Mouse (Mus musculus): ENCODE data around the gene Macf1.
"Not testable (repeated sequence)": the region's sequence is repeated elsewhere in the genome, so short reads cannot be mapped to it uniquely, and the experiment has no call there.

The Macf1 gene

GRCm38 (mm10) chr4:123451991-123452390, 232.2 kb downstream of the Macf1 start:
- DNase-seq (ENCODE audit: low read depth in 2 of 2, low spot score in 2 of 2) = no peak

GRCm38 (mm10) chr4:123449304-123449703, 234.9 kb downstream of the Macf1 start:
- DNase-seq (ENCODE audit: low read depth in 2 of 2, low spot score in 2 of 2) = no peak

GRCm38 (mm10) chr4:123448015-123448414, 236.1 kb downstream of the Macf1 start:
- DNase-seq (ENCODE audit: low read depth in 2 of 2, low spot score in 2 of 2) = no peak

DNA sequence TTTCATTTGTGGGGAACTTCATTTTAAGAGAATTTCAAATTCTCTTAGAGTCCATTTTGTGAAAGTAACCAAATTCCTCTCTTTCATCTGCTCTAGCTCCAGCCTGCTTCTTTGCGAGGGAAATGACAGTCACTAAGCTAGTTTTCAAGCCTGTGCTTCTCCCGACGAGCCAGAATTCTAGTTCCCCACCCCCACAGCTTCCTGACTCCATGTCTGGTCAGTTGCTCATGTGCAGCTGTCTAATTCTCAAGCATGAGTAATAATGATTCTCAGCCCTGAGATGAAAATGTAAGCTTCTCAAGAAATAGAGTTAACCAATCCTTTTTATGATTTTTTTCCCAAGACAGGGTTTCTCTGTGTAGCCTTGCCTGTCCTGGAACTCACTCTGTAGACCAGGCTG, 236.9 kb downstream of the Macf1 start:
- no peak for DNase-seq (ENCODE audit: low read depth in 2 of 2, low spot score in 2 of 2)

DNA sequence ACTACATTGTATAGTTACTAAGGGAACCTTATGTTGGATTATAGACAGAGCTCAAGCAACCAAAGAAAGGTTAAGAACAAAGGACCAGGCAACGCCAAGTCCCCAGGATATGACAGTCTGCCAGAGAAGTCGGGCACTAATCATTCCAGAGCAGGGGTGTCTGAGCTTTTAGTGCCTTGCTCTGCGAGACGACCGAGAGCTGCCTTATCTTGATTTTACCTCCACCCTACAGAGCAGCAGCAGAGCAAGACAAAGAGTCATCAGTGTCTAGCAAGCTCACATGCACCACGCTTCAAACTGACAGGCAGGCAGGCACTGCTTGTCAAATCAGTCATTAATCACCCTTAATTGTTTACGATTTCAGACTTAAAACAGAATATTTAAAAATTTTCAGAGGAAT, 237.4 kb downstream of the Macf1 start:
- DNase-seq (ENCODE audit: low read depth in 2 of 2, low spot score in 2 of 2) = no peak

DNA sequence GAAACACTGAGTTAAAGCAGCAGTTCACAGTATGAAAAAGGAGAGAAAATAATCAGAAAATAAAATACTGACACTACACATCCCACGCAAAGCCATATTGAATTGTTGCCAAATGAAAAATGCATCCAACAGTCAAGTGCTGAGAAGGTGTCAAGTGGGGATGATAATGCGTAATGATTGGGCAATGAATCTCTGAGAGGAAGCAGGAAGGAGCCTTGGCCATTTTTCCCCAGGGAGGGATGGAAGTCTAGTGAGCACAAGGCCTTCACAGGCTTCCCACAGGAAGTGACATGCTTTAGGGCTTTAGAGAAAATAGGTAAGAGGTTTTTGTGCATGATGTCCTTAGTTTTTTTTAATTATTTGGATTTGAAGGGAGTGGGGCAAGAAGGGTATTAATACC, 237.9 kb downstream of the Macf1 start:
- DNase-seq (ENCODE audit: low read depth in 2 of 2, low spot score in 2 of 2) = not testable (repeated sequence)

GRCm38 (mm10) chr4:123438414-123438813, 245.7 kb downstream of the Macf1 start:
- DNase-seq (ENCODE audit: low read depth in 2 of 2, low spot score in 2 of 2) = no peak

- DNase-seq (ENCODE audit: low read depth in 2 of 2, low spot score in 2 of 2) = no peak
Measured at GRCm38 (mm10) chr4:123433171-123433570, 251.0 kb downstream of the Macf1 start.

GRCm38 (mm10) chr4:123431936-123432335, 252.2 kb downstream of the Macf1 start:
- DNase-seq (ENCODE audit: low read depth in 2 of 2, low spot score in 2 of 2) = no peak

DNA sequence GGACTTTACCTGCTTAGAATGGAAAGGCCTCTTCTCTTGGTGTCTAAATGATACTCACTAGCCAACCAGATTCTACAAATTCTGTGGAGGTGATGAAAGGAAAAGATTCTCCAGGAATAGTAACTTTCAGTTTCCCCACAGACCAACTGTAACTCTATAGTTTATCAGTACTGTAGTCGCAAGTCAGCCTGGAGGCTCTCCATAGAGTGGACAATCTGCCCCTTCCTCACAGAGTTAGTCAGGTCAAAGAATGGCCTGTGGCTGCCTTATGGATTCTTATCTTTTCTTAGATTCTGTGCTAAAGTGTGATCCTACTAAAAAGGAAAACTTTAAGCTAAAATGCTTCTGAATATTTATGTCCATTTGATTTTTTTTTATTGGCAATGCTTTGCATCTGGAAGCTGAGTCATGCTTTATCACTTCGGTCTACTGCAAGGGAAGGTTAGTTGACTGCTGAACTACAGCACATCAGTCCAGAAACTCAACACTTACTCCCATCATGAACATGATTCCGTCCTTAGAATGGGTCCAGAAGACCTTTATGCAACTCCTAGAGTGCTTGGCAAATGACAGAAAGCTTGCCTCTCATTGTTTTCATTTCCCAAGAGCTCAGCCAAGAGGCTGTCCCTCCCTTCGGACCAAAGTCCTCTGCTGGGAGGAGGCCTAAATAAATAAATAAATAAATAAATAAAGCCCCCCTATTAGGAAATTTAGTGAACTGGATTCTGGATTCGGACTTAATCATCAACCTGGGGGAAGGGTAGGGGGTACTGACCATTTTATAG, 256.1 kb downstream of the Macf1 start:
- no peak for DNase-seq (ENCODE audit: low read depth in 2 of 2, low spot score in 2 of 2)

DNA sequence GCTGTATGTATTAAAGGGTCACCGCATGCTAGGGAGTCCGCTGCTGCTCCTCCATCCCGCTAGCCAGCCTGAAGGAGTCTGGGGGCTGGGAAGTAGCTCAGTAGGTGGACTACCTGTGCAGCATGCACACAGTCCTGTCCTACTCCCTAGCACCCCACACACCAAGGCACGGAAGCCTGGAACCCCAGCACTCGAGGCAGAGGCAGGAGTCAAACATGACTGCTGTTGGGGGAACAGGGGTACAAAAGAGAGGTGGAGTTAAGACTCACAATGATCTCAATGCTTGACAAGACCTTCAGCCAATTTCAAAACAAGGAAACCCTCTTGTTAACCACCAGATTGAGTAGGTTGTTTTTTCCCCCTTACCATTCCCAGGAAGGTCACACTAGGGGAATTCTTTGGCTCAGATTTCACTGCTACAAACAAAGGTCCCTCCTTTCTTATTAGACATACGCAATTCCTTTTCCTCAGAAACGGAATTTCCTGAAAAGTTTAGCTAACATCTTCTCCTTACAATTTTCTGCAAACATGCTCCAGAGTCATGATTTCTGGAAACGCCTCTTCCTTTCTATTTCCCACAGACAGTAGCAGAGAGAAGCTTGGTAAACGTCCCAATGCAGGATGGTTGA, 256.8 kb downstream of the Macf1 start:
- DNase-seq (ENCODE audit: low read depth in 2 of 2, low spot score in 2 of 2) = no peak

GRCm38 (mm10) chr4:123426429-123427080, 257.6 kb downstream of the Macf1 start:
- DNase-seq (ENCODE audit: low read depth in 2 of 2, low spot score in 2 of 2) = no peak

GRCm38 (mm10) chr4:123425672-123426272, 258.4 kb downstream of the Macf1 start:
- DNase-seq (ENCODE audit: low read depth in 2 of 2, low spot score in 2 of 2) = no peak

- DNase-seq (ENCODE audit: low read depth in 2 of 2, low spot score in 2 of 2) = no peak
Measured at GRCm38 (mm10) chr4:123424050-123424449, 260.1 kb downstream of the Macf1 start.

DNA sequence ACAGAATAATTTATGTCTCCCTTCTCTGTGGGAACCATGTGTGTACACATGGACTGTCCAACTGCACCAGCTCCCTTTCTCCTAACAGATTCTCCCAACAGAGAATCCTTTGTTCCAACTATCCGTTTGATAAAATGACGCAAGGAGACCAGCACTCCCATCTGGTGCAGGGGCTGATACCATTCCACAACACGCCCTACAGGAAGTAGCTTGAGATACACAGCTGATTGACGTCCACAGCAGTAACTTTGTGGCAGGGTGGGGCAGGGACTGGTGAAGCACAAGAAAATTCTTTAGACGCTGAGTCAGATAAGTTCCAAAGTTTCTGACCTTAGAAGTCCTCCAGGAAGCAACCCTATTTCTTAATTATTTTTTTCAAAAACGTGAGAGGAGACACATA, 261.3 kb downstream of the Macf1 start:
- DNase-seq (ENCODE audit: low read depth in 2 of 2, low spot score in 2 of 2) = no peak

GRCm38 (mm10) chr4:123418032-123418431, 266.1 kb downstream of the Macf1 start:
- DNase-seq (ENCODE audit: low read depth in 2 of 2, low spot score in 2 of 2) = no peak

GRCm38 (mm10) chr4:123417478-123417877, 266.7 kb downstream of the Macf1 start:
- DNase-seq (ENCODE audit: low read depth in 2 of 2, low spot score in 2 of 2) = no peak

GRCm38 (mm10) chr4:123416829-123417228, 267.3 kb downstream of the Macf1 start:
- DNase-seq (ENCODE audit: low read depth in 2 of 2, low spot score in 2 of 2) = no peak

DNA sequence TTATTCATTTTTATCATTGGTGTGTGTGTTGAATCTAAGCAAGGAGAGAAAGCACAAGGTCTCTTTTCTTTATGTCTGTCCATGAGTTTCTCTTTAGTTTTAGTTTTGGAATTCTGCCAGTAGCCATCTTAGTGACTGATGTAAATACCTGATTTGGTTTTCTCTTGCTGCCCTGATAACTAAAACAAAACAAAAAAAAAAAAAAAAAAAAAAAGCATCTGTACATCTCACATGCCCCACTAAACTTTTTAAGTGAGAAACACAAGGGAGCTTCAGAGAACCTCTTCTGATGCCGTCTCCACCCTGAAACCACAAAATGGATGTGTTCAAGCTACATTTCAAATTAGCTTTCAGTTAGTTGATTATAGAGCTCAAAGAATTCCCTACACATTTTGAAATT, 268.6 kb downstream of the Macf1 start:
- DNase-seq (ENCODE audit: low read depth in 2 of 2, low spot score in 2 of 2) = no peak

DNA sequence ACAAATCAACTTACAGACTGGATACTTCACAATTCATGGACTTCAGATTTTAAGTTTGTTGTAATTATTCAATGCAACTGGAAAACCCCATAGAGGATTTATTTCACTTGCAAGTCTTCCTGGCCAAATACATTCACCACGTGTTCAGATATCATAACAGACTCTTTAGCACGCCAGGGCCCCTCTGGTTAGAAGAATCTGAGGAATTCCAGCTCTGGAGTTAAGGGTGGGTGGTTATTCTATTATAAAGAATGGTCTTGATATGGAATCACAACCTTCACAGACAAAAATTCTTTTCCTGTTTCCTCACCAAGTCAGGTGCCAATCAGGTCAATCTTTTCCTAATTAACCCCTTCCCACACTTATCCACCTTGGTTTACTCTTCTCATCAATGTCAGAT, 270.3 kb downstream of the Macf1 start:
- DNase-seq (ENCODE audit: low read depth in 2 of 2, low spot score in 2 of 2) = no peak

DNA sequence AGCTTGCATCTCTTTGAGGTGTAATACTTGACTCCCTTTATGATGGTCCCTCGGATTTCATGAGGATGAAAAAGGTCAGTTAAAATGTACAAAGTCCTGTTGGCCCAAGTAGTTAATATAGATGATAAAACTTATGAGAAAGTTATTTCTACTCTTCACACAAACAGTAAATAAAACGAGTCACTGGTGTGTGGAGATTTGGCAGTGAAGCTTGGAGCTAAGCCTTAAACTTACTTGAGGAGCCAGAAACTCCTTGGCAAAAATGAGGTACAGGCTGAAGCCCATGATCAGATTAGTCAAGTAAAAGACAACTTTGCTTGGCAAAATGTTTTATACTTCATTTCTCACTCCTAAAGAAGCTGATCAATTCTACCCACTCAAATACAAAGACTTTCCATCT, 271.2 kb downstream of the Macf1 start:
- DNase-seq (ENCODE audit: low read depth in 2 of 2, low spot score in 2 of 2) = no peak

- no peak for DNase-seq (ENCODE audit: low read depth in 2 of 2, low spot score in 2 of 2)
Measured at GRCm38 (mm10) chr4:123412528-123412878, 271.7 kb downstream of the Macf1 start.
